Mouse (Mus musculus) embryo, embryonic 10.5 days (tissue): Measurements from ENCODE around the gene Tnfrsf17.
A peak's percentile ranks its signal among the peaks of the same experiment; 100 is the strongest.
"Not testable (repeated sequence)": the region's sequence is repeated elsewhere in the genome, so short reads cannot be mapped to it uniquely, and the experiment has no call there.

ENCODE experiments used
- DNase-seq: peaks from one replicate; pipeline ENCODE4 v3.0.0-alpha.2; 2015; ENCODE audit warnings: low spot score

Gene Tnfrsf17

DNA sequence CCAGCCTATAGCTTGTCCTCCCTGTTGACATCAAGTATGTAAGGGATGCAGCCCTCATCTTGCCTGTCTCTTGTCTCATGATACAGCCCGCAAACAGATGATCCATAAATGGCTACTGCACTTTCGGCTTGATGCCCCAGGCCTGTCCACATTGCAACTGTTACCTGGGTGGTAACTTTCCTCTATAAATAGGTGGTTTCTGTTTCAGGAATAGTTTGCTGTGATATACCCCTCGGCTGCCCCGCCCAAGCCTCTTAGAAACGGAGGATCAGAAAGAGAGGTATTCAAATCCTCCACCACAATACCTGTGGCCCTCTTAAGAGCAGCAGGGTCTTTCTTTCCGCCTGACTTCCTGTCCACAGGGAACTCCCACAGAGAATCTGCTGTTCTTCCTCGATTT is at the start of gene Tnfrsf17:
Tnfrsf17 (plus strand) TSS at position 301 of the 400 bp plus-strand sequence.
- DNase-seq: no peak

DNA sequence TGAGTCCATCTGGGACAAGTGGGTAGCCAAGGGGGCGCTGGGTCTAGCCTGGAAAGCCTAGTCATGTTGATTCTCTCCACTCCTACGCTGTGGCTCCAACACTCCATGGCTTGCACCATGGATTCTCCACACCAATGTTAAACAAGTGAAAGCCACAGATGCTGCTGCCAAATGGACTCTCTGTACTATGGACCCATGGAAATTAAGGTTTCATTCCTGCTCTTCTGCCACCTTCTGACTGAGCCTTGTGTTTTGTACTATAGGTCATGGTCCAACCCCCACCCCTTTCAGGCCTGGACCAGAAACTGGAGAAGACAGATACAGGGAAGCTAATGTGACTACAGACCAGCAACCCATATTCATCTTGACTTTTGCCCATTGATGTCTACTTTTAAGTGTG is 47.1 kb upstream of the Tnfrsf17 start:
- DNase-seq: no peak

- DNase-seq: peak; percentile 47
These were observed 43.8 kb upstream of the Tnfrsf17 start for GRCm38 (mm10) chr16:11269808-11270207.

DNA sequence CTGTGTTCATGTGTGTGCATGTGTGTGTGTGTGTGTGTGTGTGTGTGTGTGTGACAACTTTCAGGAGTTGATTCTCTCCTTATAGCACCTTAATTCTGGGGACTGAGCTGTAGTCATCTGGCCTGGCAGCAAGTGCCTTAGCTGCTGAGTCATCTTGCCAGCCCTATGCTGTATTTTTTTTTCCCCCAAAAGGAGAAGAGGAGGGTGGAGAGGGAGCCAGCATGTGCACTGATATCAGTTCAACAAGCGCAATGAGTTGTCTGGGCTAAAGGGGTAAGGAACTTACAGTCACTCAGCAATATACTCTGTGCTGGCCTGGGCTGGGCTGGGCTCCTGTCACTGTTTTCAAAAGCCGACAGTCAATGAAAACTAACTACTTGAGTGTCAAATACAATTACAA is 43.0 kb upstream of the Tnfrsf17 start:
- no peak for DNase-seq

DNA sequence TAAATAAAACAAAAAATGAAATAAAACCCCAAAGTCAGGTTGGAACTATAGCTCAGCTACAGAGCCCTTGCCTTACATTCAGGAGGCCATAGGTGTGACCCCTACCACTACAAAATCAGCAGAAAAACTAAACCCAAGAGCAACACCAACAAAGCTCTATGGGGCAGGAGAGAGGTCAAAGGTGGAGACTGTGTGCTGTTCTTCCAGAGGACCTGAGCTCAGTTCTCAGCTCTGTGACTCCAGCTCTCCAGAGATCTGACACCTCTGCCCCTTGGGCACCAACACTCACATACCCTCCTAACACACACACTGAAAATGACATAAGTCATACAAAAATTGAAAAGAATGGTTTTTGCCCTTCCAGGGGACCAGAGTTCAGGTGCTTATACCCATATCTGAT is 42.5 kb upstream of the Tnfrsf17 start:
- DNase-seq: no peak

GRCm38 (mm10) chr16:11276888-11277287 is 36.7 kb upstream of the Tnfrsf17 start:
- no peak for DNase-seq

DNA sequence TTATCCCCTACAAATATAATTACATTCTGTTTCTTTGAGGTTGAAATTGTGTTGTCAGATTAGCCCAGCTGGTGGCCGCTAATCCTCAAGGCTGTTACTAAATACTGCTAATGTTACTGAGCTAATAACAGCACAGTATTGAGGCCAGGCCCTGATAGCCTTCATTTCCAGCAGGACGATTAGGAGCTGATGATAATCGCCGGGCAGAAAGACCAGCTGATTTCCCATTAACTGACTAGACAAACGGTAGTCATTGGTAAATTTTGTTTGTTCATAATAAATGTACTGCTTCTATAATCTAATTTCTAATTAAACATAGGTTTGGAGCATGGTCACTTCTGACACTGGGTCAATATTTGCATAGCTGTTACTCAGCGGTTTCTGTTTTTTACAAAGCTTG is 34.8 kb upstream of the Tnfrsf17 start:
- no peak for DNase-seq

DNA sequence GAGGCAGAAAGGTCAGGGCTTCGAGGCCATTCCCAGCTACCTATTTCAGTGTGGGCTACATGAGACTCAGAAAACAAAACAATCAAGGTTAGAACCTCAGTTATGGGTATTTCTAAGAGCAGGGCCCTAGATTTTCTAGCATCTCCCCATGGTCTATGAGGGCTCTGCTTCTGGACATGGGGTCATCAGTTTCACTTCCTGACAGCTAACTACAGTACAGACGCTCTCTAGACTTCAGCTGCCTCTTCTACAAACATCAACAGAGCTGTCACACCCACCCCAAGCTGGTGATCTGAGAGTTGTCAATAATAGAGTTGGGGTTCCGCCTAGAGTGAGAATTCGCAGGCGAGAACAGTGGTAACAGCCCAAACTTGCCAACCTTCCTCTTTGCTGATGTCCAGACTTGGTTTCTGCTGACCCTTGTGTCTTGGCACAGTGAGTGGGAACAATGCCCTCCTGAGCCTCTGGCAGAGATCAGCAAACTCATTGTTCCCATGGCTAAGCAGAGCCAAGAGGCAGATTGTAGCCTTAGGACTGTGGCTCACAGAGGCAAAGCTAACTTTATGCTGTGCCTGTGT is 30.9 kb upstream of the Tnfrsf17 start:
- DNase-seq: no peak

GRCm38 (mm10) chr16:11284881-11285280 is 28.7 kb upstream of the Tnfrsf17 start:
- no peak for DNase-seq

GRCm38 (mm10) chr16:11285949-11286348 is 27.7 kb upstream of the Tnfrsf17 start:
- DNase-seq: no peak

GRCm38 (mm10) chr16:11288873-11289272 is 24.7 kb upstream of the Tnfrsf17 start:
- not testable (repeated sequence) for DNase-seq

DNA sequence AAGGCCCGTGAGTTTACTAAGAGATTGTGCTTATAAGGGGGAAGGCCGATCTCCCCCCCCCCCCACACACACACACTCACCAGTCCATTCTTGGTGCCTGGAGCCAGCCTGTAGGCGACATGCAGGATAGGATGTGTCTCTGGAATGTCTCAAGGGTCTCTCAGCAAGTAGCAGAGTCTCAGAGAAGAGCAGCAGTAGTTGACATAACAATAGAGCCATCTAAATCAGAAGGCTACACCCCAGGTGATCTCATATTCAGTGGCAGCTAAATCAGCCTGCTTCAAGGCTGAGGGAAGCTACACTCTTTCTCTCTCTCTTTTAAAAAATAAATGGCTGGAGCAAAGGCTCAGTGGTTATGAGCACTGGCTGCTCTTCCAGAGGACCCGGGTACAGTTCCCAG is 18.0 kb upstream of the Tnfrsf17 start:
- DNase-seq: not testable (repeated sequence)

DNA sequence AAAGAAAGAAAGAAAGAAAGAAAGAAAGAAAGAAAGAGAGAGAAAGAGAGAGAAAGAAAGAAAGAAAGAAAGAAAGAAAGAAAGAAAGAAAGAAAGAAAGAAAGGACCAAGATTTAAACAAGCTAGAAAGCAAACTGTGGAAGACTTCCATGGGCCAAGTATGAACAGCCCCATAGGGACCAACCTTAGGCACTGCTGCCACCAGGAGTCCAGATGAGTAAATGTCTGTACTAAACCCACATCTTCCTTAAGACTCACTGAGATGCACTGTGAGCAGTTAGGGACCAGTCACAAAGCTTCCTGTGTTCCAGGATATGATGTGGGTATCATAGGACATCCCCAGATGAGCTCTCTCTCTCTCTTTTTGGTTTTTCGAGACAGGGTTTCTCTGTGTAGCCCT is 15.9 kb upstream of the Tnfrsf17 start:
- not testable (repeated sequence) for DNase-seq

- DNase-seq: no peak
These were observed 9.9 kb upstream of the Tnfrsf17 start for GRCm38 (mm10) chr16:11303741-11304140.

GRCm38 (mm10) chr16:11305531-11305930 is 8.1 kb upstream of the Tnfrsf17 start:
- DNase-seq: no peak

DNA sequence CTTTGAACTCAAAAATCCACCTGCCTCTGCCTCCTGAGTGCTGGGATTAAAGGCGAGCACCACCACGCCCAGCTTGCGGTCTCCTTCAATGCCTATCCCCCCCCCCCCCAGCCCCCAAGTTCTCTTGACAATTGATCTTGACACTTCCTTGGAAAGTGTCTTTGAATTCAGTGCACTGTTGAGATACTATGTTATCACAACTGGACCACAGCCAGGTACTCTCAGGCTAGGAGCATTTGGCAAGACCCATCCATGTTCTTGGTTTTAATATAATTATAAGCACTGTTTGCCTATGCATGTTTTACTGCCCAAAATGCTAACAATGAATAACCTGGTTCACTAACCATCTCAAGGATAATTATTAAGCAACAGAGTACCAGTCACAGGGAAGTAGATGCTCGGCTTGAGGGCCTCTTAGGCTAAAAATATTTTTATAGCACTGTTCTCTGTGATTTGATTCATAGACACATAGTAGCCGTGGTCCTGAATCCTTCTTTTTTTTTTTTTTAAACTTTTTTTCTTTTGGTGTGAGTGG is 2.2 kb downstream of the Tnfrsf17 start:
- DNase-seq: no peak

- DNase-seq: no peak
These were observed 3.1 kb downstream of the Tnfrsf17 start for GRCm38 (mm10) chr16:11316748-11317147.

GRCm38 (mm10) chr16:11317324-11317723 is 3.7 kb downstream of the Tnfrsf17 start:
- peak; percentile 51 for DNase-seq

DNA sequence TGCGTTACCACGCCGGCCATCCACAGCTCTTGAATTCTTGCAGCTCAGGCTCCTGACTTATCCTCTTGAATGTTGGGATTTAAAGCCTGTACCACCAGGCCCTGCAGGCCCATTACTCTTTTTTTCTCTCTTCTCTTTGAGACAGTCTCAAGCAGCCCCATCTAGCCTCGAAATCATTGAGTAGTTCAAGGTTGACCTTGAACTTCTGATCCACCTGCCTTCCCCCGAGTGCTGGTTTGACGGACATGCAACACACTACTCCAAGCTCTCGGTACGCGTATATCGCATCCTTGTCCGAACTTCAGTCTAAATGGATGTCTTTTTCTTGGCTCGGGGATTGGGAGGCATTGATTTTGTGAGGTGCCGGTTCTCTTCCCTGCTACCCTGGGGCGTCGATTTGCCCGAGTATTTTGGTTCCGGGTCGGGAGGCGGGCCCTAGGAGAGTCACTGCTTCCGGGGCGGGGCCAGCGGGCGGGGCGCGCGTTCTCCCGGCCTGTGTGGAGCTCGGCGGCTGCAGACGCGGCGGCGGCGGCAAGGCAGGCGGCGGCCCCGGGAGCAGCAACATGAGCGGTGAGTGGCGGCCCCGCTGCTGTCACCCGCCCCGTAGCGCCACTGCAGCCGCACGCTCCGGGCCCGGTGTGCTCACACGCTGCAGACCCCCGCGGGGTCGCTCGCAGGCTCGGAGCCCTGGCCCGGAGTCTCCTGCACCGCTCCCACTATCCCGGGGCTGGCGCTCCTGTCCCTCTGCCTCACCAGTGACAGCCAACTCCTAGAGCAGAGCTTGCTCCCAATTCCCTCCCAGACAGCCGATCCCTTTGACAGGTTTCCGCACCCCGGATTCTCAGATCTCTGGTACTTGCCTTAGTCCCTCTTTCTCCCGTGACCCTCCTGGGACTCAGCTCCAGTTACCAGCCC is 9.1 kb downstream of the Tnfrsf17 start, which contains the start of gene Snx29:
Snx29 (plus strand) TSS at position 500 of the 915 bp plus-strand sequence.
- peak; percentile 95 for DNase-seq

GRCm38 (mm10) chr16:11323324-11324051 is 9.9 kb downstream of the Tnfrsf17 start:
- DNase-seq: no peak

GRCm38 (mm10) chr16:11330081-11330800 is 16.6 kb downstream of the Tnfrsf17 start:
- DNase-seq: no peak

- no peak for DNase-seq
These were observed 17.4 kb downstream of the Tnfrsf17 start for GRCm38 (mm10) chr16:11331030-11331429.
